In the genomic region with DNA sequence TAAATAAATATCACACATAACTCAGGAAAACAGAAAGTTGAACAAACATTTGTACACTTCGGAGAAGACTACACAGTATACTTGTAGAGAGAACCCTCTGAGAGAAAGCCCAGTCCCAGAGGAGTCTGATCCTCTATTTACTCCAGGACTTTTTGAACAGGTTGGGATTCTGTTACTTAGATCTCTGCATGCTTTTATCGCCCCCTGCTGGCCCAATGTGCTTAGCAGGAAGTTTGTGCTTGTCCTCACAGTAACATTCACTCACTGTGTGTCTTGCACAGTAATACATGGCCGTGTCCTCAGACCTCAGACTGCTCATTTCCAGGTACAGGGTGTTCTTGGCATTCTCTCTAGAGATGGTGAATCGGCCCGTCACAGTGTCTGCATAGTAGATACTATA, we compare ENCODE assay signal across 13 mouse cellular contexts.
DNase-seq lines count a peak whose midpoint lies in the region; ATAC-seq and TF ChIP-seq lines count a peak whose summit lies in the region.
"Had no signal": no experiment of that assay in that cellular context is flagged by ENCODE, and none has a peak within 500 bp of the region (broad histone marks: within the 10 kb centered on the region; RNA-seq: fewer than 3 reads in every experiment).

No protein-coding gene starts in this region.

- no peaks in the 10 kb centered on the region for H3K79me2 ChIP-seq in MEL (ENCODE audit: control insufficient read depth, insufficient read depth, low read length, poor library complexity)

- 57% methylated on average over 5 of the region's 5 CpGs for WGBS in hindbrain, embryonic 10.5 days
- 64% methylated on average over 5 of the region's 5 CpGs for WGBS in forebrain, embryonic 13.5 days

- TF ChIP-seq POLR2A in MEL (IDR thresholded peaks at IDR 0.05; ENCODE audit: control insufficient read depth in 1 of 2, insufficient read depth in 1 of 2, low read depth in 1 of 2, low read length in 2 of 2, poor library complexity in 1 of 2): no peak

- no peak for TF ChIP-seq EP300 in MEL (IDR thresholded peaks at IDR 0.05; ENCODE audit: low read depth in 1 of 2, low read length in 2 of 2)

- no peaks in the 10 kb centered on the region for H3K27me3 ChIP-seq in MEL (ENCODE audit: control insufficient read depth in 1 of 2, insufficient read depth in 2 of 2, low read length in 2 of 2)
- H3K27me3 ChIP-seq in hindbrain, embryonic 10.5 days (ENCODE audit: insufficient read depth, poor library complexity, severe bottlenecking): no peaks in the 10 kb centered on the region
- no peaks in the 10 kb centered on the region for H3K27me3 ChIP-seq in forebrain, embryonic 13.5 days
- H3K27me3 ChIP-seq: limb, embryonic 13.5 days had no signal

- H3K36me3 ChIP-seq in MEL (ENCODE audit: control insufficient read depth in 1 of 2, insufficient read depth in 2 of 2, low read length in 2 of 2): no peaks in the 10 kb centered on the region
- no peaks in the 10 kb centered on the region for H3K36me3 ChIP-seq in hindbrain, embryonic 10.5 days
- no peaks in the 10 kb centered on the region for H3K36me3 ChIP-seq in forebrain, embryonic 13.5 days (ENCODE audit: poor library complexity, severe bottlenecking)
- H3K36me3 ChIP-seq: limb, embryonic 13.5 days had no signal

- no peak overlapping the region for H3K27ac ChIP-seq in MEL (ENCODE audit: control insufficient read depth, low read depth, low read length)
- H3K27ac ChIP-seq in hindbrain, embryonic 10.5 days: no peak overlapping the region
- no peak overlapping the region for H3K27ac ChIP-seq in forebrain, embryonic 13.5 days
- H3K27ac ChIP-seq: limb, embryonic 13.5 days had no signal

- H3K4me1 ChIP-seq in MEL (ENCODE audit: control insufficient read depth in 1 of 2, insufficient read depth in 2 of 2, low read length in 2 of 2): no peaks in the 10 kb centered on the region
- H3K4me1 ChIP-seq in hindbrain, embryonic 10.5 days (replicated peaks): no peaks in the 10 kb centered on the region
- H3K4me1 ChIP-seq in forebrain, embryonic 13.5 days: no peaks in the 10 kb centered on the region
- H3K4me1 ChIP-seq: limb, embryonic 13.5 days had no signal

- H3K4me2 ChIP-seq in forebrain, embryonic 13.5 days: no peak overlapping the region
- H3K4me2 ChIP-seq: limb, embryonic 13.5 days had no signal

- no peaks in the 10 kb centered on the region for H3K9me3 ChIP-seq in MEL (replicated peaks; ENCODE audit: insufficient read depth, low read length)
- peaks cover 43% of the 10 kb centered on the region for H3K9me3 ChIP-seq in hindbrain, embryonic 10.5 days
- H3K9me3 ChIP-seq in forebrain, embryonic 13.5 days (replicated peaks): peaks cover 46% of the 10 kb centered on the region

- ATAC-seq in forebrain, embryonic 13.5 days: no peak
- ATAC-seq: forebrain, postnatal 0 days had no signal

- peak; percentile 31 to 42 (median 42) for TF ChIP-seq CTCF in MEL (IDR thresholded peaks at IDR 0.05 in 2 of 3, conservative IDR thresholded peaks at IDR 0.05 in 1 of 3; ENCODE audit: control insufficient read depth in 1 of 3, insufficient read depth in 1 of 3, low read depth in 2 of 3, low read length in 3 of 3, poor library complexity in 1 of 3, severe bottlenecking in 1 of 3)

- DNase-seq in embryo, embryonic 10.5 days (ENCODE audit: low spot score): peak; percentile 0
- no peak for DNase-seq in embryo, embryonic 9.5 days (ENCODE audit: extremely low spot score)
- DNase-seq in 3T3-L1 (ENCODE audit: low read depth, low spot score) (peak; percentile 33), MEL (ENCODE audit: low read depth, low spot score) (peak; percentile 36)
- peak; percentile 7 to 17 for DNase-seq in kidney, postnatal 4 days
- DNase-seq in testis, postnatal 10 days (ENCODE audit: low spot score): no peak
- no peak for DNase-seq in hindbrain, embryonic 10.5 days (ENCODE audit: low spot score)
- DNase-seq: cerebellum, adult 11 months; forebrain, postnatal 0 days; heart, postnatal 4 days; lung, postnatal 36 days had no signal

- H3K4me3 ChIP-seq in MEL (ENCODE audit: control insufficient read depth in 1 of 2, insufficient read depth in 1 of 2, low read depth in 2 of 2, low read length in 2 of 2): no peak overlapping the region
- no peak overlapping the region for H3K4me3 ChIP-seq in hindbrain, embryonic 10.5 days
- H3K4me3 ChIP-seq in forebrain, embryonic 13.5 days: no peak overlapping the region
- H3K4me3 ChIP-seq: limb, embryonic 13.5 days had no signal

- H3K9ac ChIP-seq in MEL (ENCODE audit: control insufficient read depth, low read depth, low read length, poor library complexity, severe bottlenecking): no peak overlapping the region
- no peak overlapping the region for H3K9ac ChIP-seq in forebrain, embryonic 13.5 days
- H3K9ac ChIP-seq: forebrain, postnatal 0 days; limb, embryonic 13.5 days had no signal

- peak; percentile 5 for TF ChIP-seq RAD21 in MEL (IDR thresholded peaks at IDR 0.05; ENCODE audit: low read depth, low read length)

TF ChIP-seq in MEL, 35 proteins besides CTCF, POLR2A, EP300 and RAD21:
- TF ChIP-seq SMC3 (IDR thresholded peaks at IDR 0.05; ENCODE audit: low read depth, low read length) (peak; percentile 32), ZKSCAN1 (IDR thresholded peaks at IDR 0.05; ENCODE audit: low read depth, low read length) (no peak), TAL1 (IDR thresholded peaks at IDR 0.05; ENCODE audit: low read length) (no peak)

Comparison
In these comparisons a context has a peak if more than half of its experiments do, and no peak if none do; other contexts are left out.
1. DNase-seq: peak in embryo, embryonic 10.5 days (single experiment), 3T3-L1 (single experiment), MEL (single experiment) and kidney, postnatal 4 days (2 of 2); none in embryo, embryonic 9.5 days (single experiment), testis, postnatal 10 days (single experiment) and hindbrain, embryonic 10.5 days (single experiment).